Mouse (Mus musculus) cerebellum, postnatal 10 days (tissue): ENCODE measurements around the gene Vps37b.

ENCODE experiments used
- DNase-seq, 2 experiments: peaks; one replicate each; pipeline ENCODE4 v3.0.0; 2021; ENCODE audit warnings: mixed read lengths in 2 of 2

The Vps37b gene

DNA sequence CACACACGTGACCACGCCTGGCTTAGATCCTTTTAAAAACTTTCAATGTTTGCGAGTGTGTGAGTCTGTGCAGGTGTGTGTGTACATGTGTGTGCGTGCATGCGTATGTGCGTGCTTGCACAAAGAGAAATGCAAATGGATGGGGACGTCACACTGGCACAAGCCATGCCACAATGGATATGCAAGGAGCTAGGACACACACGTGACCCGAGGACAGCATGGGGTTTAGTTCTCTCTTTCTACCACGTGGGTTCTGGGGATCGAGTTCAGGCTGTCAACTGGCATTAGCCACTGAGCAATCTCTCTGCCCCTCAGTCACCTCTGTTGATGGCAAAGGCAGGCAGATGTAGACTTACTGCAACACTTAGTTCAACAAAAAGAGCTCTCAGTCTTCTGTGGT, 10.4 kb downstream of the Vps37b start:
- peak in 1 of 2 experiments; percentile 25 for DNase-seq

- no peak for DNase-seq
Measured at GRCm38 (mm10) chr5:124021148-124021547, 10.9 kb downstream of the Vps37b start.

GRCm38 (mm10) chr5:124019348-124020216, 12.5 kb downstream of the Vps37b start:
- DNase-seq, result peak; percentile 69 to 76

DNA sequence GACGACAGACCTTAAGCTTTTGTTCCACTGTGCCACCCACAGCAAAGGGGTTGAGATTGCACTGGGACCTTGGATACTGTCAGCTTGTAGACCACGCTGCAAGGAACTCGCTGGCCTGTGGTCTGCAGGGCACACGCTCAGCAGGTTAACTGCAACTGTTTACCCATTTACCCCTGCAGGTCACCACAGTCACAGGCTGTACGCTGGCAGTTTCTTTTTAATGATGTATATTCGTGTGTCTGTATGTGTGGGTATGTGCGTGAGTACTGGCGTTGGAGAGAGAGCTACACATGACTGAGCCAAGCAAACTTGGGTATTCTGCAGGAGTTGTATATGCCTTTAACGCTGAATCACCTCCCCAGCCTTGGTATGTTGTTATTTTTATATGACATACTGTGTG, 13.4 kb downstream of the Vps37b start:
- no peak for DNase-seq

GRCm38 (mm10) chr5:124017941-124018340, 14.1 kb downstream of the Vps37b start:
- DNase-seq, result no peak

DNA sequence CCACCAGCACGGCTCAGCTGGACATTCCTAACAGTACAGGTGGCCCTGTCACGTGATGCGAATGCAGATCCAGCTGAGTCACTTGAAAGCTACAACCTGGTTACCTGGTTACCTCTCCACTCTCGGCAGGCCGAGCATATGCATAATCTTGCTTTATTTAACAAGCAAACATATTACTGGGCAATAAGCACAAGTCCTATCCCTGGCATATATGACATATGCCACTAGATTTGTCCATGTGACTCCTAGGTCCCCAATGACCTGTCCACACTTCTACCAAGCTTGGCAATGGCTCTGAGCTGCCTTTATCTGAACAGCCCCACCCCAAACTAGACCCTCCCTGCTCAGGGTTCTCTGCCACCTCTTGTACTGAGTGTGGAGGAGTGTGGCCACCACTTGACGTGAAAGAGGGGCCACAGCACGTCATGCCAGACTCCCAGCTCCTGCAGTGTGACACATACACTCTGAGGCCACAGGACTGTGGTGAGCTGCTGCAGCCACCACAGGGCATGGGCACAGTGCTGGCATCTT, 15.7 kb downstream of the Vps37b start:
- DNase-seq, result peak in 1 of 2 experiments; percentile 22

DNA sequence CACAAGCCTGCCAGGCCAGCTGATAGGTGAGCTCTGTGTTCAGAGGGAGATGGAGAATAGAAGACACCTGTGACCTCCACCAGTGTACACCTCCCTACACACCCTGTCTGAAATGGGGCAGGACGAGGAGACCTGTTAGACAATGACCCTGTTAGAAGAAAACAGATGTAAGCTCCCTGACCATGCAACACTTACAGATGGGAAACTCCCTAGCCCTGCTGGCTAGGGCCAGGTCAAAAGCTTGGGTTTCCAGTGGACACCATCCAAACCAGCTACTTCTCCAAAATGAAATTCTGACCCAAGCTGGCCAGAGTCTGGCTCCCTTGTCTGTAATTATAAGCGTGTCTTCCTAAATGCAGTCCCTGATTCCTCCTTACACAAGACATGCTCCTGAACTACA, 16.3 kb downstream of the Vps37b start:
- peak in 1 of 2 experiments; percentile 7 for DNase-seq

DNA sequence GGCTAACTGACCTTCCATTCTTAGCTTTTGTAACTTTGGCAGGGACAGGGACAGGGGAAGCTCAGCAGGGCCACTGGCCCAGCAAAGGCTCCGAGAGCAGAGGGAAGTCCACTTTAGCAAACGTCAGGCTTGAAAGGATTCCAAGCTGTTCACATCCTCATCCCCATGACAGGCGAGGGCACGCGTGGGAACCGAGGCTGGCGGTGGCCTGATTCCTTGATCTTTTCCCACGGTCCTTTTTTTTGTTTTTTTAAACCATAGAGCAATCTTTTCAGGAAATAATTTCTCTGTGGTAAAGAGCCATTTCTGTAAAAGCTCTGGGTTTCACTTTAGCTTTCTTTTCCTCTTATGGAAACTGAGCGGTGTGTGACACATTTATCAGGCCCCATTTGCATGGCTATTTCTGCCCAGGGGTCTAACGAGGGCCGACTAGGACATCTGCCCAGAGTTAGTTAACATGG, 17.2 kb downstream of the Vps37b start:
- no peak for DNase-seq

- DNase-seq, result no peak
Measured at GRCm38 (mm10) chr5:124014180-124014579, 17.9 kb downstream of the Vps37b start.

DNA sequence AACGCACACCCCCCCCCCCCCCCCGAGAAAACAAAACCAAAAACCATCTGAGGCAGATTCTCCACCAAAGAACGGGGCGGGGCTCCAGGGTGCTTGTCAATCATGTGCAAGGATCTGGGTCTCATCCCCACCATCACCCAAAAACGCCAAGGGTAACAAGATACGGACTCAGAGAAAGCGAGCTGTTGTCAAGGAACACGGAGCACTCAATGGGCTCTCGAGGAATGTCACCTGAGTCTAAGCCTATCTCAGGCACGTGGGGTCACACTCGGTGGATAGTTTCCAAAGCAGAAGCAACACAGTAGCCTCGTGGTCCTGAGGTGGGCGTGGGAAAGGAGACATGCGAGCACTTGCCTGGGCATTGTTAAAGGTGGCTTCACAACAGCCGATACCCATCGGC, 18.3 kb downstream of the Vps37b start:
- DNase-seq, result no peak

DNA sequence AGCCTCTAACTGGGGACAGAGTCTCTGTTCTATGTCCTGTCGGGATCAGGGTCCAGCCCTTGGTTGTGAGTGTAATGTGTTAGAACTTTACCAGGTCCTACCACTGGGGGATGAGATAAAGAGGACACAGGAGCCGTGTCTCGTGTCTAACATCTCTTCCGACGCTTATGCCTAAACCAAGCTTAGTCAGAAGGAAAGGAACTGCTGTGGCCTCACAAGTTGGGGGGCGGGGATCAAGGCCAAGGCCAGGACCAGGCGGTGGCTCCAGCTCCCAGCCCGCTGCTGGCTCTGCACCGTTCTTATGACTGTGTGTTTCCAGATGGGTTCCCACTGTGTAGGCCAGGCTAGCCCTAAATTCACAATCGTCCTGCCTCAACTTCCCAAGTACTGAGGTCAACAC, 19.2 kb downstream of the Vps37b start:
- DNase-seq, result peak in 1 of 2 experiments; percentile 50

- DNase-seq, result peak in 1 of 2 experiments; percentile 51
Measured at GRCm38 (mm10) chr5:124011927-124012326, 20.1 kb downstream of the Vps37b start.

DNA sequence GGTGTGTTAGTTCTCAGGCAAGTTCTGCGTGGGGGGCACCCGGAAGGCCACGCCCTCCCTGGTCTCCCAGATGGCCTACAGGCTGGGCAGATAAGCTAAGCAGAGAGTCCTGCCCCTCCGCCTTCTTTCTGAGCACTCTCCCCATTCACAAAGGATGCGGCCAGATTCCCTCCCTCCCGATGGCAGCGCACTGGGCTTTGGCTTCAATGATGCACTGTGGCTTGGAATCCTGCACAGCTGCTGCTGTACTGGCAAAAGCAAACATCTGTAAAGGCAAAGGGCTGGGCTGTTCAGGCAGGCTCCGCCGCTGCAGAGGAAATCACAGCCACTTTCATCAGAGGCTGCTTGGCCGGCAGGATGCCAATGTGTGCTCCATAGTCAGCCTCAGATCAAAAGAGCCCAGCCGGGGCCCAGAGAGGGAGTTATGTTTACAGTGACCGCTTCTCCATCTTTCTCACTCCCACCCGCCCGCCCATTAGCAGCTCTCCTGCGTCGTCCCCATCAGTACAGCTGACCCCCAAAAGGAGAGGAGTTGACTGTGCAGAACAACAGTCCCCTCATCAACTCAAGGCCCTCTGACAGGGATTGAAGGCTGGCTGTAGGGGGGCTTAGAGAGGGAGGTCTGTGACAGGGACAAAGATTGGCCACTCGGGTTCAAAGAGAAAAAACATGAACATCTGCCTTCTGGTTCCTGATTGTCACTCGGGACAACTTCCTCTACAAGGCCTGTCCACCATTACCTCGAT, 21.0 kb downstream of the Vps37b start:
- peak; percentile 71 to 77 for DNase-seq

- DNase-seq, result no peak
Measured at GRCm38 (mm10) chr5:124010077-124010476, 22.0 kb downstream of the Vps37b start.

- peak; percentile 92 to 94 for DNase-seq
Measured at GRCm38 (mm10) chr5:124006891-124007491, 25.1 kb downstream of the Vps37b start.

- DNase-seq, result peak in 1 of 2 experiments; percentile 60
Measured at GRCm38 (mm10) chr5:124006082-124006873, 25.8 kb downstream of the Vps37b start.

GRCm38 (mm10) chr5:124005591-124005990, 26.5 kb downstream of the Vps37b start:
- DNase-seq, result peak; percentile 64 to 65

DNA sequence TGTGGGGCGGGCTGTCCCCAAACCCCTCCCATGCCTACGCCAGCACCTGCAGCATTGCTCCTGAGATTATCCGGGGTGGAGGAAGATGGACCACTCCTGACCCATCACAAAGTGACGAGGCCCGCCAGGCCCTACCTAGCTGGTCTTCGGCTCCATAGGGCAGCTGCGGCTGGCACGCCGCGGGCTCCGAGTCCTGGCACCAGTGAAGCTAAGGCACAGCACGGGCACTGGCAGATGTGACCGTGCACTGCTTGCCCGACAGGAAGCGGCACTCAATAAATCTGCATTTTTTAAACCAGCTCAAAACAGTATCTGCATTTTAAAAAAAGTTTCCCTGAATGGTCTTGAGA, 26.9 kb downstream of the Vps37b start:
- peak; percentile 68 to 72 for DNase-seq

GRCm38 (mm10) chr5:124004356-124005150, 27.5 kb downstream of the Vps37b start:
- peak; percentile 77 to 82 for DNase-seq

DNA sequence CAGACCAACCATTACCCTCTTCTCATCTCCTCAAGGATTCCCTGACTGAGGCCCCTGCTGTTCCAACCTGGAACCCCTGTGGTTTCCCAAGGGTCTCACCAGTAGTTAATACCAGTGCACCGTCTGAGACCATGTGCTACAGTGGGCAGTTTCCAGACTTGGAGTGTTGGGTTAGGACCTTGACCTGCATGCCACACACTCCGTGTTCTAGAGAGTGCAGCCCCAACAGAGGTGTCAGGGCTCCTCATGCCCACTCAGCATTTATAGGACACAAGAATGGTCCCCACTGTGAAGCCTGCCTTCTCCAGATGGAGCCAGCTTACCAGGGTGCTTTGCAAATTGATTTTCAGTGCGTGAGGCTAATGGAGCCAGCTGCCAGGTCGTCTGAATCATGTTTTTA, 28.7 kb downstream of the Vps37b start:
- peak in 1 of 2 experiments; percentile 50 for DNase-seq

DNA sequence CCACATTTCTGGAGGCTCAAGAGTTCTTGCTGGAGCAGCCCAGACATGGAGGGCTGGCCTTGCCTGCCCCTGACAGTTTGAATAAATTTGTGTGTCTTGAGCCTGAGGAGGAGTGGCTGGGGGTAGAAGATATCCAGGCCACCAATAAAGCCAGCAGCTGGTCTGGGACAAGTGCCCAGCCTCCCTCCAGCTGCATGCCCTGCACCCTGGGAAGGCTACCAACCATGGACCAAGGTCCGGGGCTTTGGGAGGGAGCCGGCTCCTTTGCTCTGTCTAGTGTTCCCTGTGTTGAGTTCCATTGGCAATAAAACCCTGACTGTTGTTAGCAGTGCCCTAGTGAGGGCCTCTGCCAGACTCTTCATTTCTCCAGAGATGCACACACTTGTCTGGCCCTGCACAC, 29.2 kb downstream of the Vps37b start:
- peak; percentile 70 to 84 for DNase-seq
